Mouse (Mus musculus) kidney, adult 2 months (tissue): ENCODE data around the gene Zfp14. TPM values are rescaled to one million over a fixed set of nuclear protein-coding genes. Genes with fewer than 3 reads are reported as not detected.

Source experiments
- DNase-seq: peaks from one replicate; pipeline ENCODE4 v3.0.0; 2021
- H3K27ac ChIP-seq: fragments of 200-500 bp; 2 replicates; pipeline ENCODE4 v1.5.1; 2012; ENCODE audit warnings: low read depth, low read length, control low read depth, inconsistent platforms; ENCODE audit not compliant: insufficient read depth
- H3K27me3 ChIP-seq: fragments of 200-500 bp; replicated peaks from 2 replicates; pipeline ENCODE4 v1.6.1; 2012; ENCODE audit warnings: mild to moderate bottlenecking, moderate library complexity, low read length, inconsistent platforms; ENCODE audit not compliant: control insufficient read depth, insufficient read depth
- H3K36me3 ChIP-seq: fragments of 200-500 bp; 2 replicates; pipeline ENCODE4 v1.6.1; 2012; ENCODE audit warnings: mild to moderate bottlenecking, moderate library complexity, low read length, inconsistent platforms; ENCODE audit not compliant: control insufficient read depth, insufficient read depth
- H3K4me1 ChIP-seq: fragments of 200-500 bp; 2 replicates; pipeline ENCODE4 v1.6.1; 2011; ENCODE audit warnings: low read length; ENCODE audit not compliant: control insufficient read depth, insufficient read depth
- H3K4me3 ChIP-seq: fragments of 200-500 bp; 2 replicates; pipeline ENCODE4 v1.5.1; 2011; ENCODE audit warnings: mild to moderate bottlenecking, low read depth, low read length, control low read depth; ENCODE audit not compliant: insufficient read depth
- CTCF ChIP-seq: fragments of 200-500 bp; conservative IDR thresholded peaks from 2 replicates; pipeline ENCODE4 v1.5.1; 2011; ENCODE audit warnings: low read depth, mild to moderate bottlenecking, control low read depth, low read length, moderate library complexity, mixed read lengths; ENCODE audit not compliant: insufficient read depth, insufficient read length
- POLR2A ChIP-seq: fragments of 200-500 bp; IDR thresholded peaks from one replicate; pipeline ENCODE4 v1.6.1; 2011; ENCODE audit warnings: low read depth, low read length, control low read depth
- WGBS: fragments of 180-500 bp; shearing (Covaris S2); methylation state at CpG from one replicate; pipeline ENCODE4 v1.1.7; 2018; 5-methylcytosine and 5-hydroxymethylcytosine counted together
- polyA plus RNA-seq: library from polyadenylated mRNA; depleted of rRNA; stranded (reverse); fragments of >200 nt; gene quantifications from 2 replicates; pipeline ENCODE4 v1.2.3, GENCODE M21; 2012

The Zfp14 gene
- polyA plus RNA-seq, 1 experiment = 1.7 TPM

GRCm38 (mm10) chr7:30028572-30028971 lies 22.6 kb downstream of the Zfp14 start:
- no peaks in the 10 kb centered on the region for H3K36me3 ChIP-seq
- no peak for TF ChIP-seq POLR2A
- no peak for TF ChIP-seq CTCF

GRCm38 (mm10) chr7:30027331-30027730 lies 23.8 kb downstream of the Zfp14 start:
- H3K27ac ChIP-seq = no peak overlapping the region
- no peak for DNase-seq
- H3K4me3 ChIP-seq = no peak overlapping the region
- WGBS = 59% methylated on average over 4 of the region's 4 CpGs
- TF ChIP-seq CTCF = no peak
- TF ChIP-seq POLR2A = no peak
- H3K4me1 ChIP-seq = no peaks in the 10 kb centered on the region
- no peaks in the 10 kb centered on the region for H3K27me3 ChIP-seq
- no peaks in the 10 kb centered on the region for H3K36me3 ChIP-seq

More at GRCm38 (mm10) chr7:30028572-30028971, 22.6 kb downstream of the Zfp14 start:
- no peak for DNase-seq
- H3K4me1 ChIP-seq = no peaks in the 10 kb centered on the region
- H3K27me3 ChIP-seq = no peaks in the 10 kb centered on the region
- 95% methylated on average over 3 of the region's 3 CpGs for WGBS
- no peak overlapping the region for H3K4me3 ChIP-seq
- no peak overlapping the region for H3K27ac ChIP-seq

- WGBS = 59% methylated on average over 5 of the region's 5 CpGs
- Histone ChIP-seq H3K36me3 (no peaks in the 10 kb centered on the region), H3K27ac (no peak overlapping the region), H3K4me3 (no peak overlapping the region), H3K27me3 (no peaks in the 10 kb centered on the region), H3K4me1 (no peaks in the 10 kb centered on the region)
- DNase-seq = no peak
- TF ChIP-seq CTCF = 0 out of 2 replicates have a peak, but pooled peaks have one; percentile 17
- TF ChIP-seq POLR2A = no peak
Observed at GRCm38 (mm10) chr7:30025358-30025757, 25.8 kb downstream of the Zfp14 start.

- no peak for TF ChIP-seq POLR2A
- no peak for TF ChIP-seq CTCF
- Histone ChIP-seq H3K36me3 (no peaks in the 10 kb centered on the region), H3K27ac (no peak overlapping the region), H3K27me3 (no peaks in the 10 kb centered on the region), H3K4me3 (no peak overlapping the region), H3K4me1 (no peaks in the 10 kb centered on the region)
- WGBS = 79% methylated on average over 8 of the region's 8 CpGs
- DNase-seq = no peak
Observed at GRCm38 (mm10) chr7:30023800-30024199, 27.4 kb downstream of the Zfp14 start.

GRCm38 (mm10) chr7:30023324-30023723 lies 27.9 kb downstream of the Zfp14 start:
- Histone ChIP-seq H3K27me3 (no peaks in the 10 kb centered on the region), H3K36me3 (no peaks in the 10 kb centered on the region), H3K27ac (no peak overlapping the region), H3K4me3 (no peak overlapping the region), H3K4me1 (no peaks in the 10 kb centered on the region)
- DNase-seq = no peak
- WGBS = 96% methylated on average over 9 of the region's 9 CpGs
- TF ChIP-seq CTCF (no peak), POLR2A (no peak)

GRCm38 (mm10) chr7:30019543-30019942 lies 31.6 kb downstream of the Zfp14 start:
- DNase-seq = no peak
- TF ChIP-seq POLR2A = no peak
- TF ChIP-seq CTCF = no peak
- no peak overlapping the region for H3K4me3 ChIP-seq
- 94% methylated on average over 2 of the region's 2 CpGs for WGBS
- H3K4me1 ChIP-seq = no peaks in the 10 kb centered on the region
- no peaks in the 10 kb centered on the region for H3K27me3 ChIP-seq
- H3K36me3 ChIP-seq = no peaks in the 10 kb centered on the region; the same call in 1 of the 2 replicates
- no peak overlapping the region for H3K27ac ChIP-seq

- no peaks in the 10 kb centered on the region for H3K4me1 ChIP-seq
- no peaks in the 10 kb centered on the region; the same call in none of the 2 replicates for H3K36me3 ChIP-seq
- no peak overlapping the region for H3K4me3 ChIP-seq
- H3K27me3 ChIP-seq = no peaks in the 10 kb centered on the region
- 86% methylated on average over 6 of the region's 6 CpGs for WGBS
- H3K27ac ChIP-seq = no peak overlapping the region
- TF ChIP-seq POLR2A = no peak
- TF ChIP-seq CTCF = no peak
- DNase-seq = no peak
Observed at GRCm38 (mm10) chr7:30017226-30017625, 34.0 kb downstream of the Zfp14 start.
